Mouse (Mus musculus) megakaryocyte, embryonic 14.5 days (primary cell): ENCODE results near the gene Idi2.

Source experiments
- FLI1 ChIP-seq: IDR thresholded peaks from 2 replicates; pipeline ENCODE4 v1.6.1; 2012; ENCODE audit warnings: low read length, inconsistent platforms, mixed read lengths
- GATA1 ChIP-seq: IDR thresholded peaks from 3 replicates; pipeline ENCODE4 v1.6.1; 2012; ENCODE audit warnings: mixed read lengths, low read length, inconsistent platforms, borderline replicate concordance

GRCm38 (mm10) chr13:8972369-8972768, 19.7 kb downstream of the Idi2 start:
- TF ChIP-seq GATA1, result no peak
- no peak for TF ChIP-seq FLI1
